Mouse (Mus musculus) natural killer cell, adult 2 months (primary cell): ENCODE data around the gene 1700001F09Rik.
"Not testable (repeated sequence)": the region's sequence is repeated elsewhere in the genome, so short reads cannot be mapped to it uniquely, and the experiment has no call there.

Experiments
- DNase-seq, 2 experiments: peaks; one replicate each; pipeline ENCODE4 v3.0.0; 2022; ENCODE audit warnings: low spot score in 2 of 2

The 1700001F09Rik gene

DNA sequence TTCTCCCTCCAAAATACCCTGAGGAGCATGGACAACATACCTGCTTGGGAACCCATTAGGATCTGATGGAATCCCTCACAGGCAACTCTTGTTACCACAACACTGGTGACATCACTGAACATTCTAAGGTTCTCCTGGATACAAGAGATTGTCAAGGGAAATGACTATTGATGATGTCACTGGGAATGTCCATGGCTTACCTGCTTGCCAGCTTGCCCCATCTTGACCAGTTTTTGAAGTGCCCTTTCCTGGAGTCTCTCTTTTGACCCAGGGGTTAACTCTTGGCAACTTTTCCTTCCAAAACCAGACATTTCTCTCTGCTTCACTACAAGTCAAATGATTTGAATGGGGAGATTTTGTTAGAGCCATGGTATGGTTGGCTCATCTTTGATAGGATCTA, at the start of gene 1700001F09Rik:
Gene 1700001F09Rik, minus strand, starts transcription at position 101 of the 400 bp plus-strand sequence.
- DNase-seq, result not testable (repeated sequence)

DNA sequence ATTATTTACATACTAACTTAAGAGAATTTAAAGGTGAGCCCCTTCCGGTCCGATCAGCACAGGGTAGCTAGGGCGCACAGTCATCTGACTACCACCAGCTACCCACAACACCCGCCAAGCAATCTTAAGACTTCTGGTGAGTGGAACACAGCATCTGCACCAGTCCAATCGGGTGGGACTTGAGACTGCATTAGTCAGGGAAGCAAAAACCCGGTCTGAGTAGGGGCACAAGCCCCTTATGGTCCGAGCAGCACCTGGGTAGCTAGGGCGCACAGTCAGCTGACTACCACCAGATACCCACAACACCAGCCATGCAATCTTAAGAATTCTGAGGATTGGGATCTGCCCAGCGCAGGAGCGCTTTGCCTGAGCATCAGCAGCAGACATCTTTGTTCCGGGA, 14.1 kb upstream of the 1700001F09Rik start:
- DNase-seq, result not testable (repeated sequence)

DNA sequence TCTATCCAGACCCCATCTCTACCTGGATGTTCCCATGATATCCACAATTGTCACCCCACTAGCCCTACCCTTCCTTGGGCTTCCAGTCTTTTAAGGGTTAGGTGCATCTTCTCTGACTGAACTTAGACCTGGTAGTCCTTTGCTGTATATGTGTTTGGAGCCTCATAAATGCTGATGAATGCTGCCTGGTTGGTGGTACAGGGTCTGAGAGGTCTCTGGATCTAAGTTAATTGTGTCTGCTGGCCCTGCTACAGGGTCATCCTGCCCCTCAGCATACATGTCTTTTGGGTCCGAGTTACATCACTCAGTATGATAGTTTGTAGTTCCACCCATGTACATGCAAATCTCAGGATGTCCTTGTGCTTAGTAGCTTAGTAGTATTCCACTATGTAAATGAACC, 11.6 kb upstream of the 1700001F09Rik start:
- not testable (repeated sequence) for DNase-seq

DNA sequence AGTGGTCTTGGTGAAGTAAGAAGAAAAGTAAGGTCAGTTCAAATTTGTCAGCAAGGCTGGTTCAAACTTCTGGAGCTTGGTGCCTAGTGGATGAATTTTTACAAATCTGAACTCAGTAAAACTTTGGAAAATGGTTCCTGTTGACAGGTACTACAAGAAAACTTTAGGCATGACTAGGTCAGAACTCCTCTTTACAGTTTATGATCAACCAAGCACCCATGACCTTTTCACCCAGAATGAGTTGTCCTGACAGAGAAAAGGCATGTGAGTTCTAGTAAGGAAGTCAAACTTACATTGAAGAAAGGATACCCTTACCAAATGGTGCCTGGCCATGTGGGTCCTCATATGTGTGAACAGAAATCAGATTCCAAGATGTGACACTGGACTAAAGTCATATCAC, 9.9 kb upstream of the 1700001F09Rik start:
- not testable (repeated sequence) for DNase-seq

DNA sequence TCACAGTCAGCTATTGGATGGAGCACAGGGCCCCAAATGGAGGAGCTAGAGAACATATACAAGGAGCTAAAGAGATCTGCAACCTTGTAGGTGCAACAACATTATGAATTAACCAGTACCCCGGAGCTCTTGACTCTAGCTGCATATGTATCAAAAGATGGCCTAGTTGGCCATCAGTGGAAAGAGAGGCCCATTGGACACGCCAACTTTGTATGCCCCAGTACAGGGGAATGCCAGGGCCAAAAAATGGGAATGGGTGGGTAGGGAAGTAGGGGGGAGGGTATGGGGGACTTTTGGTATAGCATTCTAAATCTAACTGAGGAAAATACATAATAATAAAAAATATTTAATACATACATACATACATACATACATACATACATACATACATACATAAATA, 5.3 kb upstream of the 1700001F09Rik start:
- DNase-seq, result not testable (repeated sequence)

DNA sequence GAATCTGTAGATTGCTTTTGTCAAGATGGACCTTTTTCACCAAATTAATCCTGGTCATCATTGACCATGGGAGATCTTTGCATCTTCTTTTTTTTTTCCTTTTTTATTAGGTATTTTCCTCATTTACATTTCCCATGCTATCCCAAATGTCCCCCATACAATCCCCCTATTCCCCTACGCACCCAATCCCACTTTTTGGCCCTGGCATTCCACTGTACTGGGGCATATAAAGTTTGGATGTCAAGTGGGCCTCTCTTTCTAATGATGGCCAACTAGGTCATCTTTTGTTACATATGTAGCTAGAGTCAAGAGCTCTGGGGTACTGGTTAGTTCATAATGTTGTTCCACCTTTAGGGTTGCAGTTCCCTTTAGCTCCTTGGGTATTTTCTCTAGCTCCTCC, 10.0 kb downstream of the 1700001F09Rik start:
- not testable (repeated sequence) for DNase-seq

DNA sequence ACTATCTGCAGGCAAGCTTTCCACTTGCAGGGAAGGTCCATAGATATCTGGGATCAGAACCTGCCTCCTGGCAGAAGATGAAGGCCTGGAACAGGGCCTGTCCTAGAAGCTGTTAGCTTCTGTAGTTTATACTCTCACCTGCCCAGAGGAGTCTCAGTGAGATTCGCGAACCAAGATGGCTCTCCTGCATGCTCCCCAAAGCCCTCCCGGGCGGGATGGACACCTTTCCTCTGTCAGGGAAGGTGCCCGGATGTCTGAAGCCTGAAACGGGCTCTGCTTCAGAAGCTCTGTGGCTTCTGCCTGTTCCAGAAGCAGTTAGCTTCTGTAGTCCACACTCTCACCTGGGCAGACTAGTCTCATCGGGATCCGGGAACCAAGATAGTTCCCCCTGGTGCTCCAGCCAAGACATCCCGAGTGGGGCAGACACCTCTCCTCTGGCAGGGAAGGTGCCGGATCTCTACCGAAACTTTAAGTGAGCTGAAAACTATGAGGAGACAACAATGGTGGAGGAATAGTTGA, 16.2 kb downstream of the 1700001F09Rik start:
- DNase-seq, result not testable (repeated sequence)

DNA sequence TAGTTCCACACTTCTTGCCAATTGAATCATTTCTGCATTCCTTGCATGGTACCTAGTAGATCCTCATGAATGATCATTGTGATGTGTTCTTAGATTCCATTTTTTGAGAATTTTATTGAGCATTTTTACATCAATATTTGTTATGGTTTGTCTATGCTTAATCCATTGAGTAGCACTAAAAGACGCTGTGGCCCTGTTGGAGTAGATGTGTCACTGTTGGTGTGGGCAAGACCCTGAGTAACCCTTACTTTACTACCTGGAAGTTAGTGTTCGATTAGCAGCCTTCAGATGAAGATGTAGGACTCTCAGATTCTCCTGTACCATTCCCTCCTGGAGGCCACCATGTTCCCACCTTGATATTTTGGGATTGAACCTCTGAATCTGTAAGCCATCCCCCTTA, 19.0 kb downstream of the 1700001F09Rik start:
- DNase-seq, result not testable (repeated sequence)

DNA sequence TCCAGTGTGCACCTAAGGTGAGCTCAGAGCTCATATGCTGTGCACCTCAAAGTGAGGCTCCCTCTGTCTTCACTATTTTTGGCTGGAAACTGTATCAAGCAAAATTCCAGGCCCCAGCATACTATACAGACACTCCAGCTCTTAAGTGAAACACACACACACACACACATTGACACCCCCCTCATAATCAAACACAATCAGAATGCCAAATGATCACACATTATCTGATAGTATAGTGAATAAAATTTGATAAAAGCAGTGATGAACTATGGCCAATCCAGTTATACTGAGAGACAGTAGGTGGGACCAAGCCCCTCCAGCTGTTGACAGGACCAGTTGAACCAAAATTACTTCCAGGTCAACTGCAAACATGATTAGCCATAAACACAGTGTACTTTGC, 28.1 kb downstream of the 1700001F09Rik start:
- not testable (repeated sequence) for DNase-seq

DNA sequence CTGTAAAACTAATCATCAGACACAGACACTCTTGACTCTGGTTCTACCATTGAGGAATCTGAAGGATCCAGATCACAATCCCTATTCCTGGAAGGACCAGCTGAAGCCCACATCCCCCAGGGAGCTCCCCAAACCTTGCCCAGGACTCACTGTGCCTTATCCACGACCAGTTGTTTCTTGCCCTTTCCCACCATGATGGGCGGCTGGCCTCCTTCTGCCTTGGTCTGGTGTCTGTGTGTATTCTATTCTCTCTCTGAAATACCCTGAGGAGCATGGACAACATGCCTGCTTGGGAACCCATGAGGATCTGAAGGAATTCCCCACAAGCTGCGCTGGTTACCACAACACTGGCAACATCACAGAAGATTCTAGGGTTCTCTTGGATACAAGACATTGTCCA, 54.1 kb downstream of the 1700001F09Rik start, which contains the start of gene Gm8127:
Gene Gm8127, minus strand, starts transcription at position 330 of the 400 bp plus-strand sequence.
- DNase-seq, result not testable (repeated sequence)
